Mouse (Mus musculus) A20 (cell line): ENCODE data around the gene Gm49450.

ENCODE experiments used
- DNase-seq: peaks from one replicate; pipeline ENCODE4 v3.0.0-alpha.2; 2011; ENCODE audit warnings: low read depth, low spot score

Gene Gm49450

DNA sequence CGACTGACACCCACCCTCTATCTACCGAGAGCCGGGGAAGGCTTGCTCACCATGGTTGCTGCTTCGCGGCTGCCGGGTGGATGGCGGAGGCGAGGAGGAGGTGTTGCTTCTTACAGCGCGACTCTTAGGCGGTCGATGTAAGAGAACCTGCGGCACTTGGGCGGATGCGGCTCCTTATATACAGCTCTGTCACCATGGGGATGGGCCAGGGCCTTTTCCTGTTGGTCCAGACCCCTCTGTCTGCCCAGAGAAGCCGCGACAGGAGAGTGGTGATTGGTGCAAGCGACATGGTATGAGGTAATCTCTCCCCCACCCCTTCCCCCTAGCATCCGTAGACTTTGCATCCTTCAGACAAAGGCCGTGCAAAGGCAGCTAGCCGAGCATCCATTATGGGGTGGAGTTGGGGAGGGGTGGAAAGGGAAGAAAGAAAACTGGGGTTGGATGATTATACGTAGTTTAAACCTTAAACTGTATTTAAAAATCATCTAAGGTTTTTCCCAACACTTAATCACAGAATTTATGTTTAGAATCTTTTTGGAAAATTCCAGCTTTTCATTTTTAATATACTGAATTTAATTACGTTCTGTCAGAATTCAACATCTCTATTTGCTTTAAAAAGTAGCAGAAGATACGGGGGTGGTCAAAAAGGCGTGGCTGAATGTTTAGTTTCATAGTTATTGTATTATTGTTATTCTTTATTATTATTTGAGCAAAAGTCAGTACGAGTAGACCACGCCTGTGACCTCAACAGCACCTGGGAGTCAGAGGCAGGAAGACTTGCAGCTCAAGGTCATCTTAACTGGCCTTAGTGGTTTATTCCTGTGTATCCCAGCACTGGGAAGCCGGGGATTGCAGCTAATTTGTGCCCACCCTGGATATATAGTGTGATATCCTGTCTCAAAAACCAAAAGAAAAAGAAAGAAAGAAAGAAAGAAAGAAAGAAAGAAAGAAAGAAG, at the start of gene Gm49450, which contains the start of gene Tuba1a:
Gm49450 (minus strand) TSS at position 151 of the 956 bp plus-strand sequence.
Tuba1a (minus strand) TSS at position 303 of the 956 bp plus-strand sequence.
- DNase-seq, result peak; percentile 99

GRCm38 (mm10) chr15:99001451-99001931, 48.1 kb upstream of the Gm49450 start:
- DNase-seq, result no peak

DNA sequence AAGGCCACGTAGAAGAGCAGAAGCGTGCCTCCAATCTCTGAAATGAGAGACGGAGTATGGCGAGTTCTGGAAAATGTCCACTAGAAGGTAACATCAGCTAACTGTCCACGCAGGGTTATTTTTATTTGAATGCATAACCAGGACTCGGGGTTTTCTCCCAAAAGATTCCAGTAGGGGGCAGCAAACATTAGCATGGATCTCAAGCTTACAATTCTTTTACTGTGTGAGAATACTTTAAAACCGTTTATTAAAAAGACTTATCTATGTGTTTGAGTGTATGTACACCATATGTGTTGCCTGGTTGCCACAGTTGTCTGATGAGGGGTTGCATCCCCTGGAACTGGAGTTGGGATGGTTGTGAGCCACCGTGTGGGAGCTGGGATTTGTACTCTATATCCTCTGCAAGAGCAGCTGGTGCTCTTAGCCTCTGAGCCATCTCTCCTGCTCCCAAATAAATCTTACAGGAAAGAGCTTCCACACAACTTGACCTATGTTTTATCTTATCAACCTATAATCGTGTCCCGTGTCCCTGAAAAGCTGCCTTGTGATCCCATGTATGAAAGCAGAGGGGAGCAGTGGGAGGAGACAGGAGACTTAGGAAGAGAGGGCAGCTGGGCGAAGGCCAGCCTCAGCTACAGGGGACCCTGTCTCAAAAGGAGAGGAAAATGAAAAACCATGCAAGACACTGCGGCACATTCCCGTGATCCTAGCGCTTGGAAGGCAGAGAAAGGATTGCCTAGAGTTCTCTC, 47.4 kb upstream of the Gm49450 start:
- peak; percentile 79 for DNase-seq

DNA sequence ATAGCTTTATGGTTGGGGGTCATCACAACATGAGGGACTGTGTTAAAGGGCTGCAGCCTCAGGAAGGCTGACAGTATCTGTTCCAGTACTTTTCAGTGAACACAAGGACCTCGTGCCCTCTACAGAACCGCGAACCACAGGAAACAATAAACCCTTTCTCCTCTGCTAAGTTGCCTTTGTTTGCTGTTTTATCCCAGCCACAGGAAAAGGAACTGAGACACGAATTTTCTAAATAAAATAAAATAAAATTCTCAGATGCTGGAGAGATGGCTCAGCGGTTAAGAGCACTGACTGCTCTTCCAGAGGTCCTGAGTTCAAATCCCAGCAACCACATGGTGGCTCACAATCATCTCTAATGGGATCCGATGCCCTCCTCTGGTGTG, 45.4 kb upstream of the Gm49450 start:
- DNase-seq, result no peak

DNA sequence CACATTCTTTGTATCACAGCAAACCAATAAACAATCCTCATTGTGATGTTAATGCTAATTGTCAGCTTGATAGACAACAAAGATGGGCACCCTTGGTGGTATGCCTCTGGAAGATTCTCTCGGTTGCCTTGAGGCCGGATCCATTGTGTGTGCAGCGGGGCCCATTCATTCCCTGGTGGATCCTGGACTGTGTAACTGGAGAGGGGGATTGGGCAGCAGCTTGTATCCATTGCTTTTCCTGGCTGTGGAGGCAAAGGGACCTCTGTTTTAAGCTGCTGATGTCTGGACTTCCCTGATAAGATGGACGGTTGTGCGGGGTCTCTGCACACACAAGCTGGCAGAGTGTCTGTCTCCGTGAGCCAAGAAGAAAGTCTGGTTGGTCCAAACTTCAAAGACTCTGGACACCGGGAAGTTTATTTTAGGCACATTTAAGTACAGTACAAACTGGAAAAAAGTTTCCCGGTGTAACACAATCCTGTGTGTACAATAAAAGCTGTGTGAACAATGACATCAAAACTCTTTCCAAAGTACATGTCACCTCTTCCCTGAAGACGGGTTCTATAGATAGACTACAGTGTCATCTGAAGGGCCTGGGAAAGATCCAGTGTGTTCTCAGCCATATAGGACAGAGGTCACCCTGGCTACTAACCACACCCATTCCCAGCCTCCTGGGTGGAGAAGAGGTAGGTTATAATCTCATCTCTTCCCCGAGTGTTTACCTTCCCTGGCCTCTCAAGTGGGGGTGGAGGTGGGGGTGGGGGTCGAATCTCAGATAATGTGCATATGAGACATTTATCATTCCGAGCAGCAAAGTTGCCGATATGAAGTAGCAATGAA, 44.8 kb upstream of the Gm49450 start:
- DNase-seq, result no peak

GRCm38 (mm10) chr15:98996840-98997239, 43.5 kb upstream of the Gm49450 start:
- DNase-seq, result no peak

GRCm38 (mm10) chr15:98994957-98995520, 41.7 kb upstream of the Gm49450 start:
- no peak for DNase-seq

DNA sequence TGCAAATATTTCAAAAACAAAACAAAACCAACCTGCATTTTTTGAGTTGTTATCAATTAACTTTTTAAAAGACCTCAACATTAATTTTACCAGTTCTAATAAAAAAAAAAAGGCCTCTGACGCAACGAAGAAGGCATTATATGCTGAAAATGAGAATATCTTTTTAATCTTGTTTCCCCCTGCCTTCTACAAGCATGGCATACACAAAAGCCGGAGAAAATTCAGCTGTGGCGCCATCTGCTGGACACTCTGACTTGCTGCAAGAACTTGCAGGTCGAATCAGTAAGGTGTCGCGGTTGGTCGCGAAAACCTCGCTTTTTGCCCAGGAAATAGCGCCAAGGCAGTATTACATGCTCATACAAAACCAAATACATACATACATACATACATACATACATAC, 40.5 kb upstream of the Gm49450 start:
- peak; percentile 92 for DNase-seq

- DNase-seq, result peak; percentile 95
Observed at GRCm38 (mm10) chr15:98993093-98993793, 39.9 kb upstream of the Gm49450 start.

- peak; percentile 92 for DNase-seq
Observed at GRCm38 (mm10) chr15:98992086-98992912, 38.9 kb upstream of the Gm49450 start.

- peak; percentile 30 for DNase-seq
Observed at GRCm38 (mm10) chr15:98991540-98992050, 38.2 kb upstream of the Gm49450 start.

DNA sequence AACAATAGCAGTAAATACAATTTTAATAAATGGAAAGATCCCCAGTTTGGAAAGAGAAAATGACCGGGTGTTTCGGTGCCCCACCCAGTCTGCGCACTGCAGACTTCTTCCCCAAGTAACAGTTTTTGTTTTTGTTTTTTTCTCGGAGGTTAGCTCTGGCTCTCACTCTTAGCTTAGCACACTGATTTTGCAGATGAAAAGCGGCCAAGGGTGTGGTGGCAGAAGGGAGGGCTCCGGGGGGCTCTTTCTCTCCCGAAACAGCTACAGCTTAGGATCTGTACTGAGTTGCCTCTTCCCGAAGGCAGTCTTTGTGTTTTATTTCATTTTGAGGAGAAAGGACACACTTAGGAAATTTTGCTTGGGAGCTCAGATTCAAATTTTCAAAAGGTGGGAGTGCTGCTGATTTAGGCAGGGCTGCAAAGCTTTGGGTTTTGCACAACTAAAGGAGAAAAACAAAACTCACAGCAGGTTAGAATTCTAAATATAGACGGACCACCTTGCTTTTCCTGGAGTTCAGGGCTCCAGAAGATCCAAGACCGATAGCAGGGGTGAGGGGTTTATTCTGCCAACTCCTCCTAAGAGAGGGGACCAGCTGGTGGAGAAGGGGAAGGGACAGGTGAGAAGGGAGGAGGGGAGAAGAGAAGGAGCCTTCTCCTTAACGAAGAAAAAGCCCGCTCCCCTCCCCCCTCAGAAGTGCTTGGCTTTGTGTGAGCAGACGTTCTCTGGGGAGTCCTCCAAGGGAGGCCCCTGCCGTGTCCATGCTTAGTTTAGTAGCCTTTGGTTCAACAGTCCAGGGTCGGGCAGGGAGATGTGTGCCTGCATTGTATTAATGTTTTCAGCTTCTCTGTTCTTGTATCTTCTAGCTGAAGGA, 37.6 kb upstream of the Gm49450 start:
- peak; percentile 49 for DNase-seq

GRCm38 (mm10) chr15:98989701-98990430, 36.5 kb upstream of the Gm49450 start:
- DNase-seq, result no peak

DNA sequence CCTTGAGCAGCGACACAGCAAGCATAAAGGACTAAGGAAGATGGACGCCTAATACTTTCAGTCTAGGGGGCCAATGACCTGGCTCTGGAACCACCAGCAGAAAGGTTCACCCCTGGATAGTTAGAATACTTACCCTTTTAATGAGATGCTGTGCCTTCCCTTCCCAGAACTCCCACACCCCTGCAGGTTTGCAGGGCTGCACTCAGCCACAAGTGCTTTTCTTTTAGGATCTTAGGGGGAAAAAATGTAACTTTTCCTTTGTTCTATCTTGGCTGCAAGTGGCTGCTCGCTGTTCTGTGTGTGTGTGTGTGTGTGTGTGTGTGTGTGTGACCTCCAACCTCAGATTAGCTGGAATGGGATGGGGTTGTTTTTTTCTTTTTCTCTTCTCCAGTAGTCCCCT, 35.4 kb upstream of the Gm49450 start:
- DNase-seq, result no peak

- DNase-seq, result no peak
Observed at GRCm38 (mm10) chr15:98987661-98988181, 34.4 kb upstream of the Gm49450 start.

GRCm38 (mm10) chr15:98987077-98987630, 33.8 kb upstream of the Gm49450 start:
- DNase-seq, result no peak
